Mouse (Mus musculus): Measurements from ENCODE around the gene Ribc2. TPM values are rescaled to one million over a fixed set of nuclear protein-coding genes. Genes with fewer than 3 reads are reported as not detected.
A peak's percentile ranks its signal among the peaks of the same experiment; 100 is the strongest.

Gene Ribc2
- total and polyA plus RNA-seq, 2 experiments, result not detected

DNA sequence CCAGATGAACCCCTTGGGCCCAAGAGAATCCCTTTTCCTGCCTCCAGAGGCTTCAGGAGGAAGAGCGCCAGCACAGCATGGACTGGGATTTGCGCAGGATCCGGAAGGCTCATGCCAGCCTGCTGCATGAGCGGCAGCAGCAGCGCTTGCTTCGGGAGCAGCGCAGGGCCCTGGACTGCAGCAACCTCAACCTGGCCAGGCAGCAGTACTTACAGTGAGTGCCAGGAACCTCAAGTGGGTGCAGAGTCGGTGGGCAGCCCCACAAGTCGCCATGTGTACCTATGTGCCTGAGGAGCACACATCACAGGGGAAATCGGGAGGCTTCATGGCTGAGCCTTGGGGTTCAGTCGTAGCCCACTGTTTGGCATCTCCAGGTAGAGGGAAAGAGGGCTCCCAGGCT lies 11.3 kb downstream of the Ribc2 start:
- H3K27ac ChIP-seq (replicated peaks; ENCODE audit: insufficient read depth, low read depth, low read length), result no peak overlapping the region
- no peak for DNase-seq (ENCODE audit: extremely low read depth, low read depth, low spot score)
- H3K4me3 ChIP-seq (ENCODE audit: insufficient read depth, low read depth, low read length), result no peak overlapping the region
- H3K4me1 ChIP-seq (ENCODE audit: control insufficient read depth, insufficient read depth, low read length), result no peaks in the 10 kb centered on the region
- no peak overlapping the region for H3K9ac ChIP-seq (ENCODE audit: low read depth, low read length)
- no peaks in the 10 kb centered on the region for H3K27me3 ChIP-seq (ENCODE audit: control insufficient read depth, insufficient read depth, low read length)
- TF ChIP-seq CTCF (IDR thresholded peaks at IDR 0.05; ENCODE audit: low read depth, low read length), result no peak
- no peak for TF ChIP-seq POLR2A (IDR thresholded peaks at IDR 0.05; ENCODE audit: extremely low read depth, insufficient read depth, low read length)
- 90% methylated on average over 11 of the region's 11 CpGs for WGBS
- no peaks in the 10 kb centered on the region for H3K79me2 ChIP-seq (ENCODE audit: control insufficient read depth, insufficient read depth, low read length)
- no peaks in the 10 kb centered on the region for H3K36me3 ChIP-seq (ENCODE audit: control insufficient read depth, insufficient read depth, low read length)

GRCm38 (mm10) chr15:85143747-85144146 lies 11.9 kb downstream of the Ribc2 start:
- no peak for TF ChIP-seq POLR2A (IDR thresholded peaks at IDR 0.05; ENCODE audit: extremely low read depth, insufficient read depth, low read length)
- peak; percentile 26; the same call in 1 of the 2 replicates for TF ChIP-seq CTCF (IDR thresholded peaks at IDR 0.05; ENCODE audit: low read depth, low read length)
- 97% methylated on average over 1 of the region's 1 CpGs for WGBS

DNA sequence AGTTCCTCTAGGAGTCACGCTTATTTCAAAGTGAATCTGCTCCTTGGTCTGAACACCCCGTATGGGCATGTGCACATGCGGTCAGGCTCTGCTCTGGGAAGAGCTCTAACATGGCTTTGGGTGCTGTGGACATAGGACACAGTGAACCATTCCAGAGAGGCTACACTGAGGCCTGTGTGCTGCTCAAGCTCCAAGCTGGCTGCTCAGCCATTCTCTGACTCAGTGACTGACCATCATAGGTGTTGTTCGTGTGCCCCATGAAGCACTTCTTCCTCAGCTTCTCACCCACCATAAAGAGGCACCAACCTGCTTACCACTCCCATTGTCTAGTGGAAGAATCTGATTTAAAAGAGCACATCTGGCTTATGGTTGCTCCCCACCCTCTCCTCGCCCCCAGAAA lies 12.4 kb downstream of the Ribc2 start:
- 93% methylated on average over 5 of the region's 5 CpGs for WGBS
- Histone ChIP-seq H3K27ac (replicated peaks; ENCODE audit: insufficient read depth, low read depth, low read length) (no peak overlapping the region), H3K4me1 (ENCODE audit: control insufficient read depth, insufficient read depth, low read length) (no peaks in the 10 kb centered on the region), H3K4me3 (ENCODE audit: insufficient read depth, low read depth, low read length) (no peak overlapping the region), H3K9ac (ENCODE audit: low read depth, low read length) (no peak overlapping the region), H3K27me3 (ENCODE audit: control insufficient read depth, insufficient read depth, low read length) (no peaks in the 10 kb centered on the region), H3K36me3 (ENCODE audit: control insufficient read depth, insufficient read depth, low read length) (no peaks in the 10 kb centered on the region), H3K79me2 (ENCODE audit: control insufficient read depth, insufficient read depth, low read length) (no peaks in the 10 kb centered on the region)
- TF ChIP-seq POLR2A (IDR thresholded peaks at IDR 0.05; ENCODE audit: extremely low read depth, insufficient read depth, low read length) (no peak), CTCF (IDR thresholded peaks at IDR 0.05; ENCODE audit: low read depth, low read length) (no peak)
- no peak for DNase-seq (ENCODE audit: extremely low read depth, low read depth, low spot score)

More at GRCm38 (mm10) chr15:85143747-85144146, 11.9 kb downstream of the Ribc2 start:
- no peak overlapping the region for H3K4me3 ChIP-seq (ENCODE audit: insufficient read depth, low read depth, low read length)
- DNase-seq (ENCODE audit: extremely low read depth, low read depth, low spot score), result no peak
- no peaks in the 10 kb centered on the region for H3K36me3 ChIP-seq (ENCODE audit: control insufficient read depth, insufficient read depth, low read length)
- no peak overlapping the region for H3K9ac ChIP-seq (ENCODE audit: low read depth, low read length)
- no peaks in the 10 kb centered on the region for H3K27me3 ChIP-seq (ENCODE audit: control insufficient read depth, insufficient read depth, low read length)
- no peaks in the 10 kb centered on the region for H3K79me2 ChIP-seq (ENCODE audit: control insufficient read depth, insufficient read depth, low read length)
- H3K4me1 ChIP-seq (ENCODE audit: control insufficient read depth, insufficient read depth, low read length), result no peaks in the 10 kb centered on the region
- no peak overlapping the region for H3K27ac ChIP-seq (replicated peaks; ENCODE audit: insufficient read depth, low read depth, low read length)

- no peak overlapping the region for H3K27ac ChIP-seq (replicated peaks; ENCODE audit: insufficient read depth, low read depth, low read length)
- H3K4me3 ChIP-seq (ENCODE audit: insufficient read depth, low read depth, low read length), result no peak overlapping the region
- no peak overlapping the region for H3K9ac ChIP-seq (ENCODE audit: low read depth, low read length)
- DNase-seq (ENCODE audit: extremely low read depth, low read depth, low spot score), result peak; percentile 58
- TF ChIP-seq CTCF (IDR thresholded peaks at IDR 0.05; ENCODE audit: low read depth, low read length), result peak; percentile 98
- no peak for TF ChIP-seq POLR2A (IDR thresholded peaks at IDR 0.05; ENCODE audit: extremely low read depth, insufficient read depth, low read length)
- H3K4me1 ChIP-seq (ENCODE audit: control insufficient read depth, insufficient read depth, low read length), result 0 out of 2 replicates have a peak, but pooled peaks cover 1% of the 10 kb centered on the region
- no peaks in the 10 kb centered on the region for H3K36me3 ChIP-seq (ENCODE audit: control insufficient read depth, insufficient read depth, low read length)
- H3K79me2 ChIP-seq (ENCODE audit: control insufficient read depth, insufficient read depth, low read length), result no peaks in the 10 kb centered on the region
- H3K27me3 ChIP-seq (ENCODE audit: control insufficient read depth, insufficient read depth, low read length), result no peaks in the 10 kb centered on the region
- 24% methylated on average over 13 of the region's 13 CpGs for WGBS
Observed at GRCm38 (mm10) chr15:85151433-85151918, 19.6 kb downstream of the Ribc2 start.

DNA sequence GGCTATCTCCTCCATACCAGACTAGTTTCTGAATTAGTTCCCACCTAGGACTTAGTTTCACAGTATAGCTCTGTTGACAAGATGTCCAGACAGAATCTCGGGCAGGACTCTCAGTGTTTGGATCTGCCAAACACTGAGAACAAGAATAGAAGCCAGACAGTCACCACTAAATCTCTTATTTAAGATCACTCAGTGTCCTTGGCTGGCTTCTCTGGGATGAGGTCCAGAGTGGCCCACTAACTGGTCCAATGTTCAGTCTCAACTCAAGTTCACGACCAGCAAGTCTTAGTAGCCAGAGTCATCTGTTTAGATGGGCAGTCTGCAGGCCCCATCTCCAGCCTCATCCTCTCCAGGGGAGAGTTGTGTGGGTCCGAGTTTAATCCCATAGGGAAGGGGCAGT lies 20.7 kb downstream of the Ribc2 start:
- Histone ChIP-seq H3K4me3 (ENCODE audit: insufficient read depth, low read depth, low read length) (no peak overlapping the region), H3K36me3 (ENCODE audit: control insufficient read depth, insufficient read depth, low read length) (no peaks in the 10 kb centered on the region), H3K4me1 (ENCODE audit: control insufficient read depth, insufficient read depth, low read length) (0 out of 2 replicates have a peak, but pooled peaks cover 1% of the 10 kb centered on the region), H3K27me3 (ENCODE audit: control insufficient read depth, insufficient read depth, low read length) (no peaks in the 10 kb centered on the region), H3K79me2 (ENCODE audit: control insufficient read depth, insufficient read depth, low read length) (no peaks in the 10 kb centered on the region), H3K27ac (replicated peaks; ENCODE audit: insufficient read depth, low read depth, low read length) (no peak overlapping the region), H3K9ac (ENCODE audit: low read depth, low read length) (no peak overlapping the region)
- WGBS, result 34% methylated on average over 3 of the region's 3 CpGs
- TF ChIP-seq CTCF (IDR thresholded peaks at IDR 0.05; ENCODE audit: low read depth, low read length), result no peak
- no peak for TF ChIP-seq POLR2A (IDR thresholded peaks at IDR 0.05; ENCODE audit: extremely low read depth, insufficient read depth, low read length)
- DNase-seq (ENCODE audit: extremely low read depth, low read depth, low spot score), result peak; percentile 60

DNA sequence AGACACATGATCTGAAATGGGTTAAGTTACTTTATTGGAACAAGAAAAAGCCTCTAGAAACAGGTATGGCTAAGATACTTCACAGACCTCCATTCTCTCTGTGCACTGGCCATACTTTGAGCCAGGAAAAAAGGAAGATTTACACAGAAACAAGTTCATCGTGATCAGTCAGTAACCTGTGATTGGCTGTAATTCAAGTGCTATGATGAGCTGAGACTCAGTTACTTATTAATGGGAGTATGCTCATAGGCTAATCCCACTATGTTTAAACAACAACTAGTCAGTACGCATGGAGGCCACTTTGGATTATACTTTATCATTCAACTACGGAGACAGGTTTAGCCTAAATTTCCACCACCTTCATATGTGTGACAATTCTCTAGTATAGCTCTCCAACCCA lies 22.2 kb downstream of the Ribc2 start:
- 30% methylated on average over 3 of the region's 3 CpGs for WGBS
- Histone ChIP-seq H3K9ac (ENCODE audit: low read depth, low read length) (no peak overlapping the region), H3K79me2 (ENCODE audit: control insufficient read depth, insufficient read depth, low read length) (no peaks in the 10 kb centered on the region), H3K4me1 (ENCODE audit: control insufficient read depth, insufficient read depth, low read length) (0 out of 2 replicates have a peak, but pooled peaks cover 1% of the 10 kb centered on the region), H3K27ac (replicated peaks; ENCODE audit: insufficient read depth, low read depth, low read length) (no peak overlapping the region), H3K4me3 (ENCODE audit: insufficient read depth, low read depth, low read length) (no peak overlapping the region), H3K27me3 (ENCODE audit: control insufficient read depth, insufficient read depth, low read length) (no peaks in the 10 kb centered on the region), H3K36me3 (ENCODE audit: control insufficient read depth, insufficient read depth, low read length) (no peaks in the 10 kb centered on the region)
- TF ChIP-seq CTCF (IDR thresholded peaks at IDR 0.05; ENCODE audit: low read depth, low read length) (no peak), POLR2A (IDR thresholded peaks at IDR 0.05; ENCODE audit: extremely low read depth, insufficient read depth, low read length) (no peak)
- peak; percentile 90 for DNase-seq (ENCODE audit: extremely low read depth, low read depth, low spot score)
